Mouse (Mus musculus): Measurements from ENCODE around the gene Romo1. TPM values are rescaled to one million over a fixed set of nuclear protein-coding genes. Genes with fewer than 3 reads are reported as not detected.

Romo1 gene
- polyA plus RNA-seq, 1 experiment from 2014 or later: 467 TPM

- Histone ChIP-seq H3K4me3 (ENCODE audit: low read depth, low read length) (no peak overlapping the region), H3K4me1 (replicated peaks; ENCODE audit: control insufficient read depth, insufficient read depth, low read length) (no peaks in the 10 kb centered on the region), H3K27me3 (replicated peaks; ENCODE audit: control insufficient read depth, insufficient read depth, low read length) (no peaks in the 10 kb centered on the region), H3K4me2 (ENCODE audit: low read length) (no peak overlapping the region), H3K9me3 (ENCODE audit: control insufficient read depth, low read length) (no peaks in the 10 kb centered on the region), H3K27ac (ENCODE audit: low read depth) (no peak overlapping the region), H3K36me3 (ENCODE audit: control insufficient read depth, insufficient read depth, low read length) (peaks cover 12% of the 10 kb centered on the region), H3K9ac (ENCODE audit: low read length) (no peak overlapping the region)
- no peak for DNase-seq (ENCODE audit: low spot score)
- 81% methylated on average over 6 of the region's 6 CpGs for WGBS
- ATAC-seq (replicated peaks; ENCODE audit: low FRiP score, low TSS enrichment, low read depth): no peak
Measured at GRCm38 (mm10) chr2:156135695-156136094, 8.1 kb upstream of the Romo1 start.

- Histone ChIP-seq H3K4me2 (ENCODE audit: low read length) (peak overlapping the region; percentile 81), H3K4me1 (replicated peaks; ENCODE audit: control insufficient read depth, insufficient read depth, low read length) (peaks cover 5% of the 10 kb centered on the region; the same call in 1 of the 2 replicates), H3K9ac (ENCODE audit: low read length) (peak overlapping the region; percentile 86; the same call in 1 of the 2 replicates), H3K27ac (ENCODE audit: low read depth) (no peak overlapping the region), H3K4me3 (ENCODE audit: low read depth, low read length) (peak overlapping the region; percentile 83; the same call in 1 of the 2 replicates), H3K9me3 (ENCODE audit: control insufficient read depth, low read length) (no peaks in the 10 kb centered on the region), H3K36me3 (ENCODE audit: control insufficient read depth, insufficient read depth, low read length) (peaks cover 18% of the 10 kb centered on the region), H3K27me3 (replicated peaks; ENCODE audit: control insufficient read depth, insufficient read depth, low read length) (no peaks in the 10 kb centered on the region)
- WGBS: 82% methylated on average over 2 of the region's 2 CpGs
- DNase-seq (ENCODE audit: low spot score) (no peak), ATAC-seq (replicated peaks; ENCODE audit: low FRiP score, low TSS enrichment, low read depth) (no peak)
Measured at GRCm38 (mm10) chr2:156142820-156143219, 1.0 kb upstream of the Romo1 start.

GRCm38 (mm10) chr2:156143367-156143766, 472 bp upstream of the Romo1 start:
- H3K4me2 ChIP-seq (ENCODE audit: low read length): peak overlapping the region; percentile 81
- no peaks in the 10 kb centered on the region for H3K9me3 ChIP-seq (ENCODE audit: control insufficient read depth, low read length)
- H3K27me3 ChIP-seq (replicated peaks; ENCODE audit: control insufficient read depth, insufficient read depth, low read length): no peaks in the 10 kb centered on the region
- peaks cover 24% of the 10 kb centered on the region for H3K36me3 ChIP-seq (ENCODE audit: control insufficient read depth, insufficient read depth, low read length)
- ATAC-seq (replicated peaks; ENCODE audit: low FRiP score, low TSS enrichment, low read depth) (no peak), DNase-seq (ENCODE audit: low spot score) (no peak)
- H3K4me3 ChIP-seq (ENCODE audit: low read depth, low read length): peak overlapping the region; percentile 83
- peaks cover 5% of the 10 kb centered on the region; the same call in 1 of the 2 replicates for H3K4me1 ChIP-seq (replicated peaks; ENCODE audit: control insufficient read depth, insufficient read depth, low read length)
- peak overlapping the region; percentile 88 for H3K27ac ChIP-seq (ENCODE audit: low read depth)
- H3K9ac ChIP-seq (ENCODE audit: low read length): peak overlapping the region; percentile 86
- WGBS: 1% methylated on average over 16 of the region's 16 CpGs

GRCm38 (mm10) chr2:156145486-156146130, 1.8 kb downstream of the Romo1 start:
- H3K4me1 ChIP-seq (replicated peaks; ENCODE audit: control insufficient read depth, insufficient read depth, low read length): peaks cover 5% of the 10 kb centered on the region; the same call in 1 of the 2 replicates

GRCm38 (mm10) chr2:156146272-156146989, 2.6 kb downstream of the Romo1 start:
- peaks cover 54% of the 10 kb centered on the region for H3K36me3 ChIP-seq (ENCODE audit: control insufficient read depth, insufficient read depth, low read length)
- no peak overlapping the region for H3K4me2 ChIP-seq (ENCODE audit: low read length)
- no peaks in the 10 kb centered on the region for H3K9me3 ChIP-seq (ENCODE audit: control insufficient read depth, low read length)
- no peak overlapping the region for H3K27ac ChIP-seq (ENCODE audit: low read depth)
- WGBS: 69% methylated on average over 5 of the region's 5 CpGs
- no peak overlapping the region for H3K9ac ChIP-seq (ENCODE audit: low read length)
- no peak for ATAC-seq (replicated peaks; ENCODE audit: low FRiP score, low TSS enrichment, low read depth)
- H3K27me3 ChIP-seq (replicated peaks; ENCODE audit: control insufficient read depth, insufficient read depth, low read length): no peaks in the 10 kb centered on the region
- no peak overlapping the region for H3K4me3 ChIP-seq (ENCODE audit: low read depth, low read length)
- DNase-seq (ENCODE audit: low spot score): no peak
- peaks cover 5% of the 10 kb centered on the region; the same call in 1 of the 2 replicates for H3K4me1 ChIP-seq (replicated peaks; ENCODE audit: control insufficient read depth, insufficient read depth, low read length)

More at GRCm38 (mm10) chr2:156145486-156146130, 1.8 kb downstream of the Romo1 start:
- no peaks in the 10 kb centered on the region for H3K27me3 ChIP-seq (replicated peaks; ENCODE audit: control insufficient read depth, insufficient read depth, low read length)
- WGBS: 62% methylated on average over 11 of the region's 11 CpGs
- no peaks in the 10 kb centered on the region for H3K9me3 ChIP-seq (ENCODE audit: control insufficient read depth, low read length)
- H3K9ac ChIP-seq (ENCODE audit: low read length): no peak overlapping the region; the same call in 1 of the 2 replicates
- ATAC-seq (replicated peaks; ENCODE audit: low FRiP score, low TSS enrichment, low read depth): no peak
- H3K36me3 ChIP-seq (ENCODE audit: control insufficient read depth, insufficient read depth, low read length): peaks cover 46% of the 10 kb centered on the region
- no peak overlapping the region for H3K27ac ChIP-seq (ENCODE audit: low read depth)
- no peak for DNase-seq (ENCODE audit: low spot score)
- H3K4me3 ChIP-seq (ENCODE audit: low read depth, low read length): no peak overlapping the region
- H3K4me2 ChIP-seq (ENCODE audit: low read length): peak overlapping the region; percentile 81

GRCm38 (mm10) chr2:156147316-156147915, 3.6 kb downstream of the Romo1 start:
- no peak for ATAC-seq (replicated peaks; ENCODE audit: low FRiP score, low TSS enrichment, low read depth)
- Histone ChIP-seq H3K4me1 (replicated peaks; ENCODE audit: control insufficient read depth, insufficient read depth, low read length) (peaks cover 5% of the 10 kb centered on the region; the same call in 1 of the 2 replicates), H3K9ac (ENCODE audit: low read length) (no peak overlapping the region), H3K36me3 (ENCODE audit: control insufficient read depth, insufficient read depth, low read length) (peaks cover 63% of the 10 kb centered on the region), H3K27me3 (replicated peaks; ENCODE audit: control insufficient read depth, insufficient read depth, low read length) (no peaks in the 10 kb centered on the region), H3K4me2 (ENCODE audit: low read length) (no peak overlapping the region), H3K9me3 (ENCODE audit: control insufficient read depth, low read length) (no peaks in the 10 kb centered on the region), H3K27ac (ENCODE audit: low read depth) (no peak overlapping the region), H3K4me3 (ENCODE audit: low read depth, low read length) (no peak overlapping the region)
- no peak for DNase-seq (ENCODE audit: low spot score)
- 81% methylated on average over 3 of the region's 3 CpGs for WGBS

- Histone ChIP-seq H3K4me3 (ENCODE audit: low read depth, low read length) (no peak overlapping the region), H3K9me3 (ENCODE audit: control insufficient read depth, low read length) (no peaks in the 10 kb centered on the region), H3K4me1 (replicated peaks; ENCODE audit: control insufficient read depth, insufficient read depth, low read length) (no peaks in the 10 kb centered on the region), H3K27ac (ENCODE audit: low read depth) (no peak overlapping the region), H3K27me3 (replicated peaks; ENCODE audit: control insufficient read depth, insufficient read depth, low read length) (no peaks in the 10 kb centered on the region), H3K4me2 (ENCODE audit: low read length) (no peak overlapping the region), H3K9ac (ENCODE audit: low read length) (no peak overlapping the region), H3K36me3 (ENCODE audit: control insufficient read depth, insufficient read depth, low read length) (peaks cover 91% of the 10 kb centered on the region)
- ATAC-seq (replicated peaks; ENCODE audit: low FRiP score, low TSS enrichment, low read depth): no peak
- DNase-seq (ENCODE audit: low spot score): no peak
Measured at GRCm38 (mm10) chr2:156151538-156151937, 7.7 kb downstream of the Romo1 start.

- Histone ChIP-seq H3K4me2 (ENCODE audit: low read length) (no peak overlapping the region), H3K4me3 (ENCODE audit: low read depth, low read length) (no peak overlapping the region), H3K27me3 (replicated peaks; ENCODE audit: control insufficient read depth, insufficient read depth, low read length) (no peaks in the 10 kb centered on the region), H3K36me3 (ENCODE audit: control insufficient read depth, insufficient read depth, low read length) (peaks cover 98% of the 10 kb centered on the region), H3K27ac (ENCODE audit: low read depth) (no peak overlapping the region), H3K9me3 (ENCODE audit: control insufficient read depth, low read length) (no peaks in the 10 kb centered on the region), H3K9ac (ENCODE audit: low read length) (no peak overlapping the region), H3K4me1 (replicated peaks; ENCODE audit: control insufficient read depth, insufficient read depth, low read length) (no peaks in the 10 kb centered on the region)
- DNase-seq (ENCODE audit: low spot score) (no peak), ATAC-seq (replicated peaks; ENCODE audit: low FRiP score, low TSS enrichment, low read depth) (no peak)
- 94% methylated on average over 1 of the region's 1 CpGs for WGBS
Measured at GRCm38 (mm10) chr2:156165478-156165877, 21.6 kb downstream of the Romo1 start.

Measured in intestine, embryonic 14.5 days (tissue).